Mouse (Mus musculus) hindbrain, embryonic 10.5 days (tissue): ENCODE results near the gene Rpl12. TPM values are rescaled to one million over a fixed set of nuclear protein-coding genes. Genes with fewer than 3 reads are reported as not detected.
A peak's percentile ranks its signal among the peaks of the same experiment; 100 is the strongest.

Experiments
- DNase-seq: peaks from one replicate; pipeline ENCODE4 v3.0.0-alpha.2; 2017; ENCODE audit warnings: low spot score
- H3K27ac ChIP-seq: fragments of 300-500 bp; sonication (generic); 2 replicates; pipeline ENCODE4 v1.5.1; 2016; ENCODE audit warnings: mild to moderate bottlenecking, moderate library complexity
- H3K27me3 ChIP-seq: fragments of 300-500 bp; sonication (generic); 2 replicates; pipeline ENCODE4 v1.6.1; 2016; ENCODE audit warnings: mild to moderate bottlenecking; ENCODE audit not compliant: poor library complexity, insufficient read depth, severe bottlenecking
- H3K36me3 ChIP-seq: fragments of 300-500 bp; sonication (generic); 2 replicates; pipeline ENCODE4 v1.6.1; 2016; ENCODE audit warnings: mild to moderate bottlenecking, moderate library complexity
- H3K4me1 ChIP-seq: fragments of 300-500 bp; sonication (generic); replicated peaks from 2 replicates; pipeline ENCODE4 v1.6.1; 2016; ENCODE audit warnings: mild to moderate bottlenecking
- H3K4me3 ChIP-seq: fragments of 300-500 bp; sonication (generic); 2 replicates; pipeline ENCODE4 v1.5.1; 2016; ENCODE audit warnings: mild to moderate bottlenecking, moderate library complexity
- H3K9me3 ChIP-seq: fragments of 300-500 bp; sonication (generic); 2 replicates; pipeline ENCODE4 v1.6.1; 2016; ENCODE audit warnings: mild to moderate bottlenecking, moderate library complexity
- WGBS: fragments of 180-500 bp; shearing (Covaris S2); methylation state at CpG from one replicate; pipeline ENCODE4 v1.1.7; 2016; 5-methylcytosine and 5-hydroxymethylcytosine counted together
- polyA plus RNA-seq: library from polyadenylated mRNA; unstranded; fragments of >200 nt; fragmentation: Nextera tagmentation; extraction: Ambion mirVana; gene quantifications from 2 replicates; pipeline ENCODE4 v1.2.1, GENCODE M21; 2016

The Rpl12 gene
- polyA plus RNA-seq, 1 experiment from 2014 or later: 131 TPM

DNA sequence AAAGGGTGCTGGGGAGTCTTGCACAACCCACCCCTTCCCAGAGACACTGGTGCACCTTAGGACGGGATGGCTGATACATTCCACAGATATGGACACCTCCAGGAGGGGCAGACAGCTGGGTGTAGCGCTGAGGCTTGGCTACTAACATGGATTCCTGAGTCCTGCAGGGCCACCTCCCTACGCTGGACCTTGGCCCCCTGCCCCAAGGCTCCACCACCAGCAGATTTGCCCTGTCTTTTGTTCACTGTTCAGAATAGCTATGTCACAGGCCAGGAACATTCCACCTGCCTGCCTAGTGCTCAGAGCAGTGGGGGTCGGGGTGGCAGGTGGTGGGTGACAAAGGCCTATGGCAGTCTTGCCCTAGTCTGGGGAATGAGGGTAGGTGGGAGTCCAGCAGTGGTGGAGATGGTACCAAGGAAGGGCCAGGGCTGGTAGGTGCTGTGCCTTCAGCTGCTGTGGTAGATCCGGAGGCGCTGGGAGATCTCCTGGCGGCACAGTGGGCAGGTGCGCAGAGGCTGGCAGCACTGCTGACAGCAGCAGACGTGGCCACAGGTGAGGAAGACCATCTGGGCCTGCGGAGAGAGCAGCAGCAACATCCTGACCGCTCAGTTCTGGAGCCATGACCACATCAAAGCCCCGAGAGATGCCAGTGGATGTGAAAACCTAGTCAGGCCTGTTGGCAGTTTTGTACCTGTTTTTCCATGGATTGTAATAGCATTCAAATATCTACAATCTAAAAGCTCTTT lies 34.9 kb upstream of the Rpl12 start:
- Histone ChIP-seq H3K27ac (no peak overlapping the region), H3K27me3 (no peaks in the 10 kb centered on the region), H3K4me3 (no peak overlapping the region), H3K36me3 (peaks cover 57% of the 10 kb centered on the region), H3K9me3 (no peaks in the 10 kb centered on the region), H3K4me1 (peaks cover 14% of the 10 kb centered on the region; the same call in 1 of the 2 replicates)
- whole genome bisulfite sequencing: 90% methylated on average over 12 of the region's 12 CpGs
- DNase-seq: no peak

- Histone ChIP-seq H3K4me3 (no peak overlapping the region), H3K27me3 (no peaks in the 10 kb centered on the region), H3K9me3 (no peaks in the 10 kb centered on the region), H3K27ac (0 out of 2 replicates have a peak overlapping the region, but pooled peaks have one; percentile 9), H3K36me3 (peaks cover 54% of the 10 kb centered on the region), H3K4me1 (peaks cover 14% of the 10 kb centered on the region; the same call in 1 of the 2 replicates)
- no peak for DNase-seq
- 80% methylated on average over 15 of the region's 15 CpGs for WGBS
Observed at GRCm38 (mm10) chr2:32927624-32928234, 33.6 kb upstream of the Rpl12 start.

- Histone ChIP-seq H3K27ac (0 out of 2 replicates have a peak overlapping the region, but pooled peaks have one; percentile 9), H3K9me3 (no peaks in the 10 kb centered on the region), H3K36me3 (peaks cover 54% of the 10 kb centered on the region), H3K4me1 (peaks cover 14% of the 10 kb centered on the region; the same call in 1 of the 2 replicates), H3K4me3 (no peak overlapping the region), H3K27me3 (no peaks in the 10 kb centered on the region)
- 30% methylated on average over 10 of the region's 10 CpGs for WGBS
- DNase-seq: peak; percentile 67
Observed at GRCm38 (mm10) chr2:32928235-32928946, 33.0 kb upstream of the Rpl12 start.

GRCm38 (mm10) chr2:32928947-32929829 lies 32.2 kb upstream of the Rpl12 start:
- H3K4me3 ChIP-seq: no peak overlapping the region
- H3K27ac ChIP-seq: 0 out of 2 replicates have a peak overlapping the region, but pooled peaks have one; percentile 9
- H3K9me3 ChIP-seq: no peaks in the 10 kb centered on the region
- H3K4me1 ChIP-seq: peaks cover 13% of the 10 kb centered on the region; the same call in 1 of the 2 replicates
- no peak for DNase-seq
- 90% methylated on average over 19 of the region's 19 CpGs for WGBS
- peaks cover 54% of the 10 kb centered on the region for H3K36me3 ChIP-seq
- no peaks in the 10 kb centered on the region for H3K27me3 ChIP-seq

DNA sequence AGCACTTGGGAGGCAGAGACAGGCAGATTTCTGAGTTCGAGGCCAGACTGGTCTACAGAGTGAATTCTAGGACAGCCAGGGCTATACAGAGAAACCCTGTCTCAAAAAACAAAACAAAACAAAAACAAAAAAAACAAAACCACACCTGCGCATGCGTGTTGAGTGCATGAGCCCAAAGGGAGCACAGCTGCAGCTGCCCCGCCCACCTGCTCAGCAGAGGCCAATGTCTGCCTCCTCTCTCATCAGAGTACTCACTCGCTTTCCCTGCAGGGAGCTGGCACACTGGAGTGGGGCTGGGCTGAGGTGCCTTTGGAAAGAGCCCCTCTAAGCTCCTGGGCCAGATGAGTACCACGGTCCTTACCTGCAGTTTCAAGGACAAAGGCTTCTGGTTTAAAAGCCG lies 29.6 kb upstream of the Rpl12 start:
- DNase-seq: no peak
- Histone ChIP-seq H3K9me3 (no peaks in the 10 kb centered on the region), H3K4me3 (no peak overlapping the region), H3K27me3 (no peaks in the 10 kb centered on the region), H3K36me3 (peaks cover 60% of the 10 kb centered on the region), H3K27ac (no peak overlapping the region), H3K4me1 (peaks cover 9% of the 10 kb centered on the region; the same call in 1 of the 2 replicates)
- WGBS: 79% methylated on average over 7 of the region's 7 CpGs

DNA sequence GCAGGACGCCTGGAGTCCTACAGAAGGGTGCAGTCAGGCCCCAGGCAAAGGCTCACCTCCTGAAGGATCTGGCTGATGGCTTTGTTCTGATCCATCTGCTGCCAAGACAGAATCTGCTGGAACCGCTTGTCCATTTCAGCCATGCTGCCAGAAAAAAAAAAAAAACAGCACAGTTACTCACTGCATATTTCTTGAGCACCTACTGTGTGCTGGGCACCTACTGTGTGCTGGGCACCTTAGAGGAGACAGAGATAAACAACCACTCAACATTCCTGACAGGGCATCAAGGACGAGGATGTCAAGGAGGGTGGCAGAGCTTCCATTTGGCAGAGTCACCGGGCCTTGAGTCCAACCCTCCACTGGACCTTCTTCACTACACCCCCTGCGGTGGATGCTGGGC lies 22.6 kb upstream of the Rpl12 start:
- WGBS: 92% methylated on average over 5 of the region's 5 CpGs

DNA sequence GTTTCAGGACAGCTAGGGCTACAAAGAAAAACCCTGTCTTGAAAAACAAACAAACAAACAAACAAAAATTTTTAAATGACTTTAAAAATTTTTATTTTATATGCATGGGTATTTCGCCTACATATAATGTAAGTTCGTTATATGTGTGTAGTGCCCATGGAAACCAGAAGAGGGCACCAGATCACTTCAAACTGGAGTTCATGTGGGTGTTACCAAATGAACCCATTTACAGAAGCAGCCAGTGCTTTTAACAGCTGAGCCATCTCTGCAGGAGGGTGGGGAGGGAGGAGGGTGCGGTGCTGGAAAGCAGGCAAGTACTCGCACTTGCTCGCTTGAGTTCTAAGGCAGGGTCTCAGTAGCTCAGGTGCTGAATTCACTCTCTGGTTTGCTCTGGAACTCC lies 21.9 kb upstream of the Rpl12 start:
- H3K27me3 ChIP-seq: no peaks in the 10 kb centered on the region
- H3K9me3 ChIP-seq: no peaks in the 10 kb centered on the region
- 67% methylated on average over 5 of the region's 5 CpGs for WGBS
- no peaks in the 10 kb centered on the region for H3K4me1 ChIP-seq
- peak; percentile 29 for DNase-seq
- H3K4me3 ChIP-seq: no peak overlapping the region
- peaks cover 78% of the 10 kb centered on the region for H3K36me3 ChIP-seq
- H3K27ac ChIP-seq: no peak overlapping the region

More for the DNA sequence above, 22.6 kb upstream of the Rpl12 start:
- DNase-seq: no peak
- H3K4me1 ChIP-seq: no peaks in the 10 kb centered on the region
- H3K27ac ChIP-seq: no peak overlapping the region
- peaks cover 82% of the 10 kb centered on the region for H3K36me3 ChIP-seq
- no peak overlapping the region for H3K4me3 ChIP-seq
- H3K9me3 ChIP-seq: no peaks in the 10 kb centered on the region
- H3K27me3 ChIP-seq: no peaks in the 10 kb centered on the region

DNA sequence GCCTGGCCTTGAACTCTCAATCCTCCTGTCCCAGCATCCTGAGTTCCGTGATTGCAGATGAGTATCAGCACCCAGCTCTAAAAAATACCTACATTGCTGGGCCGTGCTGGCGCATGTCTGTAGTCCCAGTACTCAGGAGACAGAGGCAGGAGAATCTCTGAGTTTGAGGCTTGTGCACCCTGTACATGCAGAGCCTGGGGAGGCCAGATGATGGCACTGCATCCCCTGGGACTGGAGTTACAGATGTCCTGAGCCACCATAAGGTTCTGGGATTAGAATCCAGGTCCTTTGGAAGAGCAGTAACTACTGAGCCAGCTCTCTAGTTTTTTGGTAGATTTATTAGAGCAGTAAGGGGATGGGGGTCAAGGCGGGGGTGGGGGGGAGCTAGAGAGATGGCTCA lies 20.9 kb upstream of the Rpl12 start:
- peaks cover 78% of the 10 kb centered on the region for H3K36me3 ChIP-seq
- H3K27ac ChIP-seq: no peak overlapping the region
- 90% methylated on average over 4 of the region's 4 CpGs for WGBS
- no peaks in the 10 kb centered on the region for H3K9me3 ChIP-seq
- H3K27me3 ChIP-seq: no peaks in the 10 kb centered on the region
- H3K4me1 ChIP-seq: no peaks in the 10 kb centered on the region
- no peak overlapping the region for H3K4me3 ChIP-seq
- DNase-seq: no peak

GRCm38 (mm10) chr2:32947454-32947853 lies 13.9 kb upstream of the Rpl12 start:
- 92% methylated on average over 11 of the region's 11 CpGs for WGBS
- no peaks in the 10 kb centered on the region for H3K27me3 ChIP-seq
- no peaks in the 10 kb centered on the region for H3K9me3 ChIP-seq
- H3K36me3 ChIP-seq: peaks cover 78% of the 10 kb centered on the region
- no peak overlapping the region for H3K27ac ChIP-seq
- no peak for DNase-seq
- H3K4me1 ChIP-seq: no peaks in the 10 kb centered on the region
- H3K4me3 ChIP-seq: no peak overlapping the region

GRCm38 (mm10) chr2:32954581-32954980 lies 6.8 kb upstream of the Rpl12 start:
- Histone ChIP-seq H3K27ac (no peak overlapping the region), H3K4me3 (no peak overlapping the region), H3K4me1 (0 out of 2 replicates have a peak, but pooled peaks cover 6% of the 10 kb centered on the region), H3K27me3 (no peaks in the 10 kb centered on the region), H3K36me3 (peaks cover 81% of the 10 kb centered on the region), H3K9me3 (peaks cover 5% of the 10 kb centered on the region)
- DNase-seq: no peak
- 92% methylated on average over 2 of the region's 2 CpGs for WGBS

- WGBS: 65% methylated on average over 8 of the region's 8 CpGs
- no peak overlapping the region for H3K4me3 ChIP-seq
- no peak overlapping the region for H3K27ac ChIP-seq
- peaks cover 5% of the 10 kb centered on the region for H3K9me3 ChIP-seq
- H3K36me3 ChIP-seq: peaks cover 59% of the 10 kb centered on the region
- H3K27me3 ChIP-seq: no peaks in the 10 kb centered on the region
- no peak for DNase-seq
- peaks cover 25% of the 10 kb centered on the region for H3K4me1 ChIP-seq
Observed at GRCm38 (mm10) chr2:32957344-32957743, 4.0 kb upstream of the Rpl12 start.

DNA sequence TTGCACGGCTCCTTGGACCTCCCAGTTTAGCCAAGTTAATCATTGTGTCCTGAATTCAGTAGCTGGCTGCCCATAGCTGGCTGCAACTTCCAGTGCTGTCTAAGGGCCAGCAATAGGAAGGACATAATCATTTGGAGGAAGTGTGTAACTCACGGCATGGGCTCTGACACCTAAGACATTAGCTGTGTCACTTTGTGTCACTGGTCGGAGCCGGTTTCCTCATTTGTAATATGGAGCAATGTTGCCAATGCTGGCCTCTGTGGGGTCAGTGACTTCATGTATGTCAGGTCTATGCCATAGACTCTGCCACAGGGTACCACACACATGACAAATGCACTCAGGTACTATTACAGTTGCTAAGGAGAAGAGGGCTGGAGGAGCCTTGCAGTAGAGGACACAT lies 1.1 kb upstream of the Rpl12 start:
- Histone ChIP-seq H3K9me3 (no peaks in the 10 kb centered on the region), H3K27ac (no peak overlapping the region), H3K4me1 (peaks cover 47% of the 10 kb centered on the region), H3K4me3 (peak overlapping the region; percentile 98), H3K36me3 (peaks cover 60% of the 10 kb centered on the region), H3K27me3 (no peaks in the 10 kb centered on the region)
- WGBS: 93% methylated on average over 4 of the region's 4 CpGs
- DNase-seq: no peak
